Mouse (Mus musculus): ENCODE results near the gene Ptpn11. TPM values are rescaled to one million over a fixed set of nuclear protein-coding genes. Genes with fewer than 3 reads are reported as not detected.

The Ptpn11 gene
- polyA plus RNA-seq, 1 experiment from 2014 or later, result 17.2 TPM

DNA sequence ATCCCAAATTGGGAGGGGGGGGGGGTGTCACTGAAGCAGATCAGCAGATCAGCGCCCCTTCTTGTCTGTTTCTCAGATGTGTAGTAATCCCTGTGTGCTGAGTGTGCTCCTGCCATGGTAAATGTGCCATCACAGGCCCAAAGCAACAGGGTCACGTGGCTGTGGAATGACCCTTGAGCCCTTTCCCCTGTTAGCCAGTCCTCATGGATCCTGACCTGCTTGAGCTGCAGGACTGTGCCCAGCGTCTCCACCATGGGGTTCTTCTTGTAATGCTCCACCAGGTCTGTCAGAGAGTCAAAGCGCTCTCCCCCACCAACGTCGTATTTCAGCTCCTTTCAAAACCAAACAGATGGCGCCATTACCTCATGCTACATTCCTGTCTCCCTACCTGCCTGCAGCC lies 28.3 kb downstream of the Ptpn11 start:
- H3K9me3 ChIP-seq, result no peaks in the 10 kb centered on the region
- no peaks in the 10 kb centered on the region for H3K27me3 ChIP-seq
- WGBS, result 92% methylated on average over 7 of the region's 7 CpGs
- H3K4me1 ChIP-seq (replicated peaks), result no peaks in the 10 kb centered on the region
- H3K4me3 ChIP-seq, result no peak overlapping the region
- H3K27ac ChIP-seq (replicated peaks), result no peak overlapping the region
- no peak overlapping the region for H3K4me2 ChIP-seq
- H3K36me3 ChIP-seq, result peaks cover 94% of the 10 kb centered on the region
- no peak overlapping the region for H3K9ac ChIP-seq
- ATAC-seq (ENCODE audit: low read depth), result no peak

- Histone ChIP-seq H3K27ac (replicated peaks) (no peak overlapping the region), H3K9ac (no peak overlapping the region), H3K4me1 (replicated peaks) (no peaks in the 10 kb centered on the region), H3K36me3 (peaks cover 94% of the 10 kb centered on the region), H3K4me3 (no peak overlapping the region), H3K4me2 (no peak overlapping the region), H3K27me3 (no peaks in the 10 kb centered on the region), H3K9me3 (no peaks in the 10 kb centered on the region)
- WGBS, result 85% methylated on average over 5 of the region's 5 CpGs
- ATAC-seq (ENCODE audit: low read depth), result no peak
Observed at GRCm38 (mm10) chr5:121162285-121162684, 28.9 kb downstream of the Ptpn11 start.

DNA sequence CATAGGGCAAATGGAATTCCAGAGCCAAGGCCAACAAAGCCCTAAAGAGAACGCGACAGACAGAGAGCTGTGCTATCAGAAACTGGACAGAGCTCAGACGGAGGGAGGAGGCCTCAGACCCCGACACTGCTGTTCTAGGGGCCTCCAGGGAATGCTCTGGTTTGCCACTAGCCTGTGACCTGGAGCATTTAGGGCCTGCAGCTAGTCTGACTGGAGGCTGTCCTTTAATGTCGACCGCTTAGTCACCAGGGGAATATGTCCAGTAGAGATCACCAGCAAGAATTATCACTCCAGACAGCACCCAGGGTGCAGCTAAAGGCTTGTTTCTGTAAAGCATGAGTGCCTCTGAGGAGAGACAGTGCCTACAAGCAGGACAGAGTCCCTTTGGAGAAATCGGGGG lies 32.2 kb downstream of the Ptpn11 start:
- H3K4me3 ChIP-seq, result no peak overlapping the region
- no peaks in the 10 kb centered on the region for H3K9me3 ChIP-seq
- no peak overlapping the region for H3K4me2 ChIP-seq
- no peak overlapping the region for H3K27ac ChIP-seq (replicated peaks)
- H3K36me3 ChIP-seq, result peaks cover 81% of the 10 kb centered on the region
- no peaks in the 10 kb centered on the region for H3K27me3 ChIP-seq
- H3K9ac ChIP-seq, result no peak overlapping the region
- no peaks in the 10 kb centered on the region for H3K4me1 ChIP-seq (replicated peaks)
- 78% methylated on average over 7 of the region's 7 CpGs for WGBS
- ATAC-seq (ENCODE audit: low read depth), result no peak

GRCm38 (mm10) chr5:121157489-121157888 lies 33.7 kb downstream of the Ptpn11 start:
- no peak for ATAC-seq (ENCODE audit: low read depth)
- no peak overlapping the region for H3K4me2 ChIP-seq
- peaks cover 80% of the 10 kb centered on the region for H3K36me3 ChIP-seq
- no peak overlapping the region for H3K4me3 ChIP-seq
- H3K27me3 ChIP-seq, result no peaks in the 10 kb centered on the region
- H3K27ac ChIP-seq (replicated peaks), result no peak overlapping the region
- 95% methylated on average over 5 of the region's 5 CpGs for WGBS
- no peaks in the 10 kb centered on the region for H3K9me3 ChIP-seq
- no peak overlapping the region for H3K9ac ChIP-seq
- H3K4me1 ChIP-seq (replicated peaks), result no peaks in the 10 kb centered on the region

GRCm38 (mm10) chr5:121157017-121157416 lies 34.2 kb downstream of the Ptpn11 start:
- Histone ChIP-seq H3K9ac (no peak overlapping the region), H3K27ac (replicated peaks) (no peak overlapping the region), H3K36me3 (peaks cover 80% of the 10 kb centered on the region), H3K4me1 (replicated peaks) (no peaks in the 10 kb centered on the region), H3K4me2 (no peak overlapping the region), H3K9me3 (no peaks in the 10 kb centered on the region), H3K4me3 (no peak overlapping the region), H3K27me3 (no peaks in the 10 kb centered on the region)
- ATAC-seq (ENCODE audit: low read depth), result no peak
- 70% methylated on average over 2 of the region's 2 CpGs for WGBS

DNA sequence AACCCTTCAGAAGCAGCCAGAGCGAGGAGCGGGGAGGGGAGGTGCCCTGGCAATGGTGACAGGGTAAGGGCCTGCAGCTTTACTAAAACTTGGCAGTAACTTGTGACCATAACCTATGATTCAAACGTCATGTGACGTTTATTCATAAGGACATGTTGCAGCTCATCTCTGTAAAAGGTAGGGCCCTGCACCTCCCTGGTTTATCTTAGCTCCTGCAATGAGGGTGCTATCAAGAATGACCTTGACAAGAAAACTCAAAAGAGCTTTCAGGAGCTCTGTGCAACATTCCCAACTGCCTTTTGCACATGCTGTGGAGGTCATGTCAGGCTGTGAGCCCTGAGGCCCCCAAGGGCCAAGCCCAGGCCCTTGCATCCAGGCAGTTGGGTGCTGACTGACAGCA lies 35.1 kb downstream of the Ptpn11 start:
- no peak overlapping the region for H3K4me3 ChIP-seq
- peaks cover 81% of the 10 kb centered on the region for H3K36me3 ChIP-seq
- WGBS, result 93% methylated on average over 4 of the region's 4 CpGs
- no peak overlapping the region for H3K9ac ChIP-seq
- H3K4me1 ChIP-seq (replicated peaks), result no peaks in the 10 kb centered on the region
- H3K27ac ChIP-seq (replicated peaks), result no peak overlapping the region
- ATAC-seq (ENCODE audit: low read depth), result no peak
- H3K27me3 ChIP-seq, result no peaks in the 10 kb centered on the region
- no peaks in the 10 kb centered on the region for H3K9me3 ChIP-seq
- no peak overlapping the region for H3K4me2 ChIP-seq

GRCm38 (mm10) chr5:121150684-121151083 lies 40.5 kb downstream of the Ptpn11 start:
- WGBS, result 93% methylated on average over 4 of the region's 4 CpGs
- H3K4me2 ChIP-seq, result no peak overlapping the region
- no peaks in the 10 kb centered on the region for H3K27me3 ChIP-seq
- no peak overlapping the region for H3K27ac ChIP-seq (replicated peaks)
- H3K4me1 ChIP-seq (replicated peaks), result peaks cover 2% of the 10 kb centered on the region; the same call in 1 of the 2 replicates
- H3K9ac ChIP-seq, result no peak overlapping the region
- no peak for ATAC-seq (ENCODE audit: low read depth)
- no peak overlapping the region for H3K4me3 ChIP-seq
- no peaks in the 10 kb centered on the region for H3K9me3 ChIP-seq
- H3K36me3 ChIP-seq, result peaks cover 79% of the 10 kb centered on the region

GRCm38 (mm10) chr5:121149246-121149645 lies 42.0 kb downstream of the Ptpn11 start:
- peaks cover 4% of the 10 kb centered on the region; the same call in 1 of the 2 replicates for H3K4me1 ChIP-seq (replicated peaks)
- no peaks in the 10 kb centered on the region for H3K27me3 ChIP-seq
- 61% methylated on average over 1 of the region's 1 CpGs for WGBS
- H3K36me3 ChIP-seq, result peaks cover 90% of the 10 kb centered on the region
- no peaks in the 10 kb centered on the region for H3K9me3 ChIP-seq
- no peak overlapping the region for H3K27ac ChIP-seq (replicated peaks)
- H3K4me2 ChIP-seq, result no peak overlapping the region
- ATAC-seq (ENCODE audit: low read depth), result 0 out of 2 replicates have a peak, but pooled peaks have one; percentile 27
- no peak overlapping the region for H3K9ac ChIP-seq
- H3K4me3 ChIP-seq, result no peak overlapping the region

GRCm38 (mm10) chr5:121146275-121146674 lies 44.9 kb downstream of the Ptpn11 start:
- no peaks in the 10 kb centered on the region for H3K9me3 ChIP-seq
- WGBS, result 93% methylated on average over 5 of the region's 5 CpGs
- H3K4me1 ChIP-seq (replicated peaks), result peaks cover 10% of the 10 kb centered on the region; the same call in 1 of the 2 replicates
- H3K4me2 ChIP-seq, result no peak overlapping the region
- H3K4me3 ChIP-seq, result no peak overlapping the region
- no peak overlapping the region for H3K27ac ChIP-seq (replicated peaks)
- no peak for ATAC-seq (ENCODE audit: low read depth)
- H3K36me3 ChIP-seq, result peaks cover 91% of the 10 kb centered on the region
- no peaks in the 10 kb centered on the region for H3K27me3 ChIP-seq
- H3K9ac ChIP-seq, result no peak overlapping the region

DNA sequence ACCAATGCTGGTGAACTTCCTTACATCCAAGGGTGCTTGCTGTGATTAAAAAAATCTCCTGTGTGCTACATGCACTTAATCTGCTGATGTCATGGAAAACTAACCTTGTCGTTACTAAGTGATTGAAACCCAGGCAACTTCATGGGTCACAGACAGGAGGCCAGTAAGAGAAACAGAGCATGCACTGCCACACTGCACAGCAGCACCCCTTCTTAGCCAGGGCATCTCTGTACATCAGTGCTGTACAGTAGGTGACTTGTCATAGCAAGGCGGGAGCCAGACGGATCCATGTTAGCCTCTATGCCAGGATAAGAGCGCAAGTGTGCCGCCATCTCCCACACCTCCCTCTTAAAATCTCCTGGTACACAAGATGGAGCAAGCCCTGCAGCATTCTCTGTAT lies 45.6 kb downstream of the Ptpn11 start:
- Histone ChIP-seq H3K9me3 (no peaks in the 10 kb centered on the region), H3K36me3 (peaks cover 91% of the 10 kb centered on the region), H3K27me3 (no peaks in the 10 kb centered on the region), H3K27ac (replicated peaks) (peak overlapping the region; percentile 42; the same call in 1 of the 2 replicates), H3K4me1 (replicated peaks) (peaks cover 10% of the 10 kb centered on the region; the same call in 1 of the 2 replicates), H3K9ac (0 out of 2 replicates have a peak overlapping the region, but pooled peaks have one; percentile 31), H3K4me3 (no peak overlapping the region), H3K4me2 (no peak overlapping the region)
- no peak for ATAC-seq (ENCODE audit: low read depth)
- WGBS, result 91% methylated on average over 5 of the region's 5 CpGs

DNA sequence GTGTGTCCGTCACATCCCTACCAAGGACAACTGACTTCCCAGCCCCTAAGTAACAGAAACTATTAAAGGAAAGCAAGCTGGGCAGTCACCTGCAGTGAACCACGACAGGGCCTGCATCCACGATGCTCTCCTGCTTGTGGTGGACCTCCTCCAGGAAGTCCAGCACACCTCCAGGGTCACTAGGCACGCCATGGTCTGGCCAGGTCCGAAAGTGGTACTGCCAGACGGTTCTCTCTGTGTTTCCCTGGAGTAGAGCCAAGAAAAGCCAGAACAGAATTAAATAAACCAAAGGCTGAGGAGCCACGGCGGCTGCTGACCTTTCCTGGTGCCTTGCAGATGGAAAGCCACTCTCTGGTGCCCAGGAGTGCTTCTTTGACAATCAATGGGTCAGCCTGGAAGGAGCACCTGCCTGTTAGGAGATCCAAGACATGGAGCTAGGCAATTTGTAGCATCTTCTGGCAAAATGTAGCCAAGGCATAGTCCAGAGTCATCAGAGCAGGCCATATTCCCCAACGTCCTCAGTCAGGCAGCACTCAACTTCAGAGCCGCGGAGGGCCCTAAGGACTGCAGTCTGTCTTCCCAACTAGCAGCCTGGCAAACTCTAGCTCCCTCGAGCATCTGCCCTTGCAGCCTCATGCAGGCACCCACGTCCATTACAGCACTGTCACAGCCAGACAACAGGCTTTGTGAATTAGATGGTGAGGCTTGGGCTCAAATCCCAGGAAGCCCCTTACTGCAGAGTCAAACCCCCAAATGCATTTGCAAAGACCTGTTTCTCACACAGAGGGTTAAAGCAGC lies 46.6 kb downstream of the Ptpn11 start:
- peaks cover 10% of the 10 kb centered on the region; the same call in 1 of the 2 replicates for H3K4me1 ChIP-seq (replicated peaks)
- ATAC-seq (ENCODE audit: low read depth), result no peak
- H3K27ac ChIP-seq (replicated peaks), result peak overlapping the region; percentile 42
- no peak overlapping the region for H3K4me3 ChIP-seq
- no peak overlapping the region for H3K4me2 ChIP-seq
- no peaks in the 10 kb centered on the region for H3K9me3 ChIP-seq
- no peaks in the 10 kb centered on the region for H3K27me3 ChIP-seq
- H3K36me3 ChIP-seq, result peaks cover 91% of the 10 kb centered on the region
- 85% methylated on average over 13 of the region's 13 CpGs for WGBS
- 0 out of 2 replicates have a peak overlapping the region, but pooled peaks have one; percentile 31 for H3K9ac ChIP-seq

- Histone ChIP-seq H3K9ac (no peak overlapping the region), H3K4me3 (no peak overlapping the region), H3K9me3 (no peaks in the 10 kb centered on the region), H3K4me2 (no peak overlapping the region), H3K4me1 (replicated peaks) (peaks cover 10% of the 10 kb centered on the region; the same call in 1 of the 2 replicates), H3K27me3 (no peaks in the 10 kb centered on the region), H3K27ac (replicated peaks) (peak overlapping the region; percentile 52), H3K36me3 (peaks cover 91% of the 10 kb centered on the region)
- WGBS, result 84% methylated on average over 14 of the region's 14 CpGs
- no peak for ATAC-seq (ENCODE audit: low read depth)
Observed at GRCm38 (mm10) chr5:121142431-121143119, 48.6 kb downstream of the Ptpn11 start.
